Mouse (Mus musculus) left cerebral cortex, adult 9 months (tissue): Measurements from ENCODE around the gene Idnk.
"Not testable (repeated sequence)": the region's sequence is repeated elsewhere in the genome, so short reads cannot be mapped to it uniquely, and the experiment has no call there.

ENCODE experiments used
- DNase-seq, 2 experiments: peaks; one replicate each; pipeline ENCODE4 v3.0.0; 2022; ENCODE audit warnings: low spot score in 2 of 2

Idnk gene

DNA sequence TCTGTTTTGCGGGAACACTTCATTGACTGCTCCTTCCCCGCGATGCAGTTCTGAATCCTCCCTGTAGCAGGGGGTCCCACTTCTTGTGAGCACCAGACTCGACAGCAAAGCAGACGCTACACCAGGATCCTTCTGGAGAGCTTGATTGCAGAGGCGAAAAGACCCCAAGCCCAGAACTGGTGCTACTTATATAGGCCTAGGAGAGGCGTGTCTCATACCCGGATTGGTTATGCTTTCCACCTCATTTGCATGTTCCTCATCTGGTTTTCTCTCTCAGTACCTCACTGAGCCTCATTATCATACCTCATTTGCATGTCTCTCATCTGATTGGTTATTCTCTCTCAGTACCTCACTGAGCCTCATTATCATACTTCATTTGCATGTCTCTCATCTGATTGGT lies 10.8 kb upstream of the Idnk start:
- not testable (repeated sequence) for DNase-seq

DNA sequence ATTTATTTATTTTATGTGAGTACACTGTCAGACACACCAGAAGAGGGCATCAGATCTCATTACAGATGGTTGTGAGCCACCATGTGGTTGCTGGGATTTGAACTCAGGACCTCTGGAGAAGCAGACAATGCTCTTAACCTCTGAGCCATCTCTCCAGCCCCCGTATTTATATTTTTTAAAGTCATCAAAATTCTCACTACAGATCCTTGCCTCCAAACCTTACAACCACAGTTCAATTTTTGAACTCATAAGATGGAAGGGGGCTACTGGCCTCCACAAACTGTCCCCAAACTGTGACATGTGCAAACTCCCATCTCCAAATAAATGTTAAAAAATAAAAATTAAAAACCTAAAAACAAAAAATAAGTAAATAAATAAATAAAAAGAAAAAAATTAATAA lies 9.7 kb upstream of the Idnk start:
- no peak for DNase-seq

DNA sequence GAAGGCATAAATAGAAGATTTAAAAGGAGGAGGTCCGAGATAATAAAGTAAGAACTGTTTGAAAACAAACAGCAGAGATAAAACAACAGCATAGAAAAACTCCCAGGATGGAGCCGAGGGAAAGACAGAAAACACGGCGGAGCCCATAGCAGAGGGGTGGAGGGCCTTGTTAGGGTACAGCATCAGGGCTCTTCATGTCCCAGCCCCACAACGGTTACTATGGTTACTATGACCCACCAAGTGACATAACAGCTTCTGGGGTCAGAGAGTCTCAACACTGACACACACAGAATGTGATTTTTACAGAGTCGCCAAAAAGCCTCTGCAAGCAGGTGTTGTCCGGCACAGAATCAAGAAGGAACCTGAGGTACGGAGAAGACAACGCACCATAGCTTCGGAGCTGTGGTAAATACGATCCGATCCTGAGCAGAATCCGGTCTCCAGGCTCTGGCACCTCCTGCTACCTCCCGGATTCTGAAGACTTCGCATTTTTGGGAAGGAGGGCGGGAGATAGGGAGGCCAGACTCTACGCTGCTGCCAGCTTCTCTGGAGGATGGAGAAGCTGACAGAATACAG lies 9.1 kb upstream of the Idnk start:
- peak in 1 of 2 experiments; percentile 39 for DNase-seq

DNA sequence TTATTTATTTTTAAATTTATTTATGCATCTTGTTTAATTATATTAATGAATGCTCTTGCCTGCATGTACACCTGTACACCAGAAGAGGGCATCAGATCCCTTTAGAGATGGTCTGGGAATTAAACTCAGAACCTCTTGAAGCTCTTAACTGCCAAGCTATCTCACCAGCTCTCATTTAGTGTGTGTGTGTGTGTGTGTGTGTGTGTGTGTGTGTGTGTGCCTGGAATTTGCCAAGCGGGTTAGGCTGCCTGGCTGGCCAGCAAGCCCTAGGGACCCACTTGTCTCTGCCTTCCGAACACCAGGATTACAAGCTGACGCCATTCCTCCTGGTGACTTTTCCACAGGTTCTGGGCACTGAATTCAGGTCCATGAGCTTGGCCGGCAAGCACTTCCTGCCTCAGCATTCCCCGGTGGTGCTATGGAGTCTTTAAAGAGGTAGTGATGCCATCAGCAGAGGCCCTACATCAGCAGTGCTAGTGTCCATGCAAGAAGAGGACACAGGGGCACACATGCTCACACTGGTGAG lies 8.4 kb upstream of the Idnk start:
- DNase-seq = no peak

DNA sequence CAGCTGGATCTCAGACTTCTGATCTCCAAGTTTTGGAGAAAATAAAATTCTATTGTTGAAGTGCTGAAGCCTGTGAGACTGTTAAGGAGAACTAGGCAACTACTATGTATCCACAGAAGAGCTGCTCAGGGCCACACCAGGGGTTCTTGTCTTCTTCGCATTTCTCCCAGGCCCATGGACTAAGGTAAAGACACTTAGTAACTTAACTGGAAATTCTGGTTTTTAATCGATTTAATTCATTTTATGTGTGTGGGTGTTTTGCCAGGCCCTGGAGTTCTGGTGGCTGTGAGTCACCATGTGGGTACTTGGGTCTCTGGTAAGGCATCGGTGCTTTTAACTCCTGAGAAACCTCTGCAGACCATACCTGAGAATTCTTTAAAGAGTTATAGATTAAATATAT lies 7.8 kb upstream of the Idnk start:
- DNase-seq = no peak

DNA sequence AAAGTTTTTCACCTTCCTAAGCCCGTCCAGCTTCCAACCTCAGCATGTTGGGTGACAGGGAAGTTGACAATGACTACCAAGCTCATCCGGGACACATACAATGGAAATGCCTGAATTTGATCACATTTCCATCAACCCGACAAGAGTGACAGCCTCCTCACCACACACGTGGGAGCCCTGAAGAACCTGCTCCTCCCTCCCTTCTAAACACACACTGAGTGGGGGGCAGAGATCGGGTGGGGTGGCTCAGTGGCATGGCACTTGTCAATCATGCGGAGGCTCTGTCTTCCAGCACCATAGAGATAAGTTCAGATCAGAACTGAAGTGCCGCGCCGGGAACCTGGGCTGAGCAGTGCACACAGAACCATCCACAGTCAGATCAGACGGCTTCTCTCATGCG lies 7.0 kb upstream of the Idnk start:
- DNase-seq = no peak

DNA sequence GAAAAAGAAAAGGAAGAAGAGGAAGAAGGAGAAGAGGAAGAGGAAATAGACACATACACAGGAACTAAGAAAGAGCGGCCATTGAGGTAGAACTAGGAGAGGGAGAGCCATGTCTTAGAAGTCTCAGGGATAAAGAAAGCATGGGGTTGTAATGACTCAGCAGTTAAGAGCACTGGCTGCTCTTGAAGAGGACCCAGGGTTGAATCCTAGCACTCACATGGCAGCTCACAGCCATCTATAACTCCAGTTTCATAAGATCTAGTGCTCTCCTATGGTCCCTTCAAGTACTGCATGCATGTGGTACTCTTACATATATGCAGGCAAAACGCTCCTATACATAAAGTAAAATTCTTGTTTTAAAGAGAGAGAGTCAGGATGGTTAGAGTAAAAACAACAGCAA lies 1.4 kb upstream of the Idnk start:
- no peak for DNase-seq

DNA sequence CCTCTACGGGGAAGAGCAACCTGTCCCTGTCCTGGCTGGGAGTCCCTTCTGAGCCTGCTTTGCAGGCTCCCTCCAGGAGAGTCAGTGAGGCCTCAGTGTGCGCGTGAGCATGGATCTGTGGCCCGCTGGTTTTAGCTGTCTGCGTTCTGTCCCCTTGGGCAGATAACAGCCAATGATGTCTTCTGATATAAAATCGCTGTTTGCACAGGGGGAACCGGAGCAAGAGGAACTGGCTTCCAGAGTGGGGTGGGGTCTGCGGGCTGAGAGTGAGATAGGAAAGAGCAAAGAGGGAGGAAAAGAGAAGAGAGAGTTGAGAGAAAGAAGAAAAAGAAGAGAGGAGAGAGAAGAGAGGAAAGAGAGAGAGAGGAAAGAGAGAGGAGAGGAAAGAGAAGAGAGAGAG lies 413 bp upstream of the Idnk start:
- peak in 1 of 2 experiments; percentile 13 for DNase-seq

DNA sequence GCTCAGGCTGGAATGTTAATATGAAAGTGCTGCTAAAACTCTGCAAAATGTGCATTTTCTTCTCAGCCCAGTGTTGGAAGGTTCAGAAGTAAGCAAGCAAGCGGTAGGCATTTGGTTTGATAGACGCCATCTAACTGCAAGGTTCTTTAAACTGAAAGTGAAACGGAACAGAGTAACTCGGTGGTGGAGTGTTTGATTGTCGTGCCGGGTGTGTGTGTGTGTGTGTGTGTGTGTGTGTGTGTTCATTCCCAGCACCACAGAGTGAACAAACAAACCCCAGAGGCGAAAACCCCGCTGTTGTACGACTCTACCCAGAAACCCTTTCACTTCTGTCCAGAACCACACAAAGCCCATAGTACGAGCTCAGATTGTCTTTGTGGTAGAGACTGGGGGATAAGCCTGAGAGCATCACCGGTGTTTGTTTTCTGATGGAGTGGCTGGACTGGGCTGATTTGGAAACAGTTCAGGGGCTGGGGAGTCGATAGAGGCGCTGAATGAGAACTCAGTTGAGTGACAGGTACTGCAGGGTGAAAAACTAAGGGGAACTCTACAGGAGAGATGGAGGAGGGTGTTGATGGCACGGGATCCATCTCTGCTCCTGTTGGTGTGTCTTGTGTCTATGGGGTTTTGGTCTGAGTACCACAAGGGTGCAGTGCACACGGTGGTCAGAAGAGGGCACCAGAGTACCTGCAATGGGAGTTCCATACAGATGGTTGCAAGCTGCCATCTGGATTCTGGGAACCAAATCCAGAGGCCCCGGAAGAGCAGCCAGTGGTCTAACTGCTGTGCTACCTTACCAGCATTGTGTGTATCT lies 857 bp downstream of the Idnk start:
- peak; percentile 77 to 93 for DNase-seq

DNA sequence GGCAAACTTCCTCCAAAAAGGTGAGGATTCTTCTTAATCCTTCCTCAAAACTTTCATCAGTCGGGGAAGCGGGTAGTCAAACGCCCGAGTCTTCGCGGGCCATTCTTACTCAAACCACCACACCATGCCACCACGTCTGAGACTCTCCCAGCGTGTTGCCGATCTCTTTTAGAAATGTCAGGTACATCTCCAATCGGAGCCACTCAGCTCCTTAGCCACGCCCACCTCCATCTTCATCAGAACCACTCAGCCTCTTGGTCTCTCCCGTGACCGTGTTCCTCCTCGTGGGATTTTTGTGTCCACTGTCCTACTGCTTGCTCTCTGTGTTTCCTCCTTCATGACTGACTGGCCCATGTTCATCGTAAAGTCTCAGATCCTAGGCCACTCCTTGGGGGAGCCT lies 3.3 kb downstream of the Idnk start:
- no peak for DNase-seq

DNA sequence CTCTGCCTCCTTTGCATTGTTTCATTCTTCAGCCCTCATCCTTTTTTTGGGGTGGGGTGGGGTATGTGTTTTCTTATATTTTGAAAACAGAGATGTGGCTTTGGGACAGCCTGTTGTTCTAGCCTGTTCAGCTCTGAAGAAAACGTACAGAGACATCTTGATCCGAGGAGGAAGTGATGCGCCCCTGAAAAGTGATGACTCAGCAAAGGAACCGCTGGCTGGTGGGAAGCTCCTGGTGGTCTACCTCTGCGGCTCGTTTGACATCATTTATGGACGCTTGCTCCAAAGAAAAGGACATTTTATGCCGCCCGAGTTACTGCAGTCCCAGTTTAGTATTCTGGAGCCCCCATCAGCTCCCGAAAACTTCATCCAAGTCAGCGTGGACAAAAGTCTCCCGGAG lies 5.9 kb downstream of the Idnk start:
- DNase-seq = no peak

DNA sequence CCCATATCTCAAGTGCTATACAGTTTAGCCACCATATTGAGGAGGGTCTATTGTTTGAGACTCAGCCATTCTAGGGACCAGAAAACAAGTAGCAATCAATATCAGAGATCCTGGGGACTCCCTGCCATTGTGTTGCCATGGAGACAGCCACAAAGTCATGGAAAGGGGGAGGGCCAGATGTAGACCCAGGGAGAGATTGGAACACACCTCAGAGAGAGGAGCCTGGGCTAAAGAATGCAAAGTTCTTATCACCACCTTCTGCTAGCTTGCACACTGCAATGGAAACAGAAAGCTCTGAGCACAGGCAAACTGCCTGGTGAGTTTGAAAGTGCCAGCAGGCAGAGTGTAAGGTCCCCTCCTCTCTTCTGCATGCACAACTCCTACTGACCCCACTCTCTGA lies 10.7 kb downstream of the Idnk start:
- DNase-seq = no peak

DNA sequence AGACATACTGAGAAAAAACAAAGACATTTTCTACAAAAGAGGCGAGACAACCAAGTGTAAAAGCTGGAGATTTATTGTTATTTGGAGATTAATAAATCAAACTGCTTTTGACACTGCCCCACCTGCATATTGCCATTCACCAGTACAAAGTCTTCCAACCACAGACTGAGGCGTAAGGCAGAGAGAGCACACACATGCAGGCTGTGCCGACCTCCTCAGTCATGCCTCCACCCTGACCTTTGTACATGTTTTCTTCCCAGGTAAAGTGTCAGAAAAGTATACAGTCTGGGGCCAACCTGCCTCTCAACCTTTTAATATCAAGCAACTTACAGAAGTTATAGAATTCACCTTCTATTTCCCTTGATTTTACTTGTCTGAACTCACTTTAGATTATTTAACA lies 18.7 kb downstream of the Idnk start:
- DNase-seq = no peak

DNA sequence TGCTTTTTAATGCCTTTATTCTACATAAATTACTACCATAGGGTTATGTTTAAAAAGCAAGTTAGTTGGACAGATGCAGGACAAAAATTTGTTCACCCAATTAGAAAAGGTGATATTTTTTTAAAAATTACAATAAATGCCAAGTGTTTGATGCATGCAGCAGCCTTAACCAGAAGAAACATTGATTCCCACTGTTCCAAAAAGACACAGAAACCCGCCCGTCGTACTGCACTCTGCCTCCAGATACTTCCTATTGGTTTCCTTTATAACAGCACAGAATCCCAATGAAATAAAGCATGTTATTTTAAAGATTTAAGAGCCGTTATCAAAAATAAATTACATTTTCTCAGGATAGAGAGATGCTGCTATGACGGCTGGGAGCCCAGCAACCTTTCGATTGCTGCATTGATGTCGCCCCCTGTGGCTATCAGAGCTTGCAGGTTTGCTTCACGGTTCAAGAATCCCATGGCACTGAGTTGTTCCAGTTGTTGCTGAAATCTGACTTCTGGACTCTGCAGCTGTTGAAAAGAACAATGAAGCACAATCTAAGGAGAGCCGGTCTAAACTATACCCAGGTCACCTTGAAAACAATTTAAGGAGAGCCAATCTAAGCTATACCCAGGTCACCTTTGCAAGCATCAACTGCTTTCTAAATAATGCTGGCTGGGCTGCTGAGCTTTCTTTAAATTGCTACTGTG lies 20.2 kb downstream of the Idnk start:
- DNase-seq = peak; percentile 99 to 100

DNA sequence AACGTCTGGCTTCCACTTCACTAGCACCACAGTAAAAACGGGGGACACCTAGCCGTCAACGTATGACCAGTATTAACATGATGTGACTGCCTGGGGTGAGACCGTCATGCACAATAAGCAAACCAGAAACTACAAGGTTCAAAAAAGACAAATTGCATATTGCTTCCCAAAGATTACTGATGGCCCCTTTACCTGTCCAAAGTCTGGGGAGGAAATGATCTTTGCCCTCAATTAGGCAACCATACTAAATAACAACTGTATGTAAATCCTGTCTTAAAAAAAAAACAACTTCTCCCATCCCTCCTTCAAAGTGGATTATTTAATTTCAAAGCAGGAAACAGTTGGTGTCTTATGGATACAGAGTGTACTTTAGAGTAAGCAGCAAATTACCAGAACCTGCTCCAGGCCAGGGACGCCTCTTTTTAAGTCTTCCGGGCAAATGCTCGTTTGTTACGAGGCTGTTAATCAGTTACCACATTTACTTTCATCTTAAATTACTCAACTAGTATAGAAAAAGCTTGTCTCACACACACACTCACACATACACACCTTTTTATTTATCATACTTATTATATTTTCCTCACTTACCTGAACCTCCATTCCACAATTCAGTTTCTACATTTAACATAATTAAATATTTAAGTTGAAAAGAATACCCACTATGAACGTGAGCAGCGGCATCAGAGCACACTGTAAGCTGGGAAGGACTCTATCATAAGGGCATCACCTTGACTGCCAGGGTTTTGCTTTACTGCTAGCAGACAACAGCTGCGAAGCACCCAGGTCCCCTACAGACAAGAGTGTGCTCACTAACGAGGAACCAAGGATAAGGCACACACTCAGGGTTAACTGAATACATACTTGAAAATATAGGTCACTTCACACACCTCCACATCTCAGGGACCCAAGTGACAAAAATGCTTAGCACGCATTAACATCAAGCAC lies 24.4 kb downstream of the Idnk start:
- no peak for DNase-seq

DNA sequence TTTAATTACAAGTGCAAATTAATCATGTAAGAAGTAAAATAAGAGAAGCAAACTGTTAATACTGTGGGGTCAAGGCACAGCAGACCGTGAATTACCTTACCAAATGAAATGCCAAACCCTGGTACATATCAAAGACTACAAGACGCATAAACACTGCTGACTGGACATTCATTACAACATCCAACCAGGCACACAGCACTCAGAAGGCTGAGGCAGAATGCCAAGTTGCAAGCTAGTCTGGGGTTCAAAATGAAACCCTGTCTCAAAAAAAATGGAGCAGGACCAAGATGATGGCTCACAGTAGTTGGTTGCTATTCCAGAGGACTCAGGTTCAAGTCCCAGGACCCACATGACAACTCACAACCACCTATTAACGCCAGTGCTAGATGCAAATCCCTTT lies 26.7 kb downstream of the Idnk start:
- no peak for DNase-seq

DNA sequence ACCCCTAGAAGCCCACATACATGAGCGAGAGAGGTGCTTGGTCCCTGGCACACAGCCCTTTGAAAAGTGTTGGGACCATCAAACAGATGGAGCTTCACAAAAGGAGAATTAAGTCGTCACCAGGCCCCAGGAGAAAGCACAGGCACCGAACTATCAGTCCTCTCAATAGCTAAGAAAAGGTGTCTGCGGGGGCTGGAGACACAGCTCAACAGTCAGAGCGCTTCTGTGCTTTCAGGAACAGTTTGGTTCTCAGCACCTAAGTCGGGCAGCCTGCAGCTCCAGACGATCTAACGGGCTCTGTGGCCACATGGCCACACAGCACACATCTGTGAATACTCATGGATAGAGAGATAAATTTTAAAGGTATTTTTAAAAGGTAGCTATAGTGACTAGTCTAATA lies 28.8 kb downstream of the Idnk start:
- peak in 1 of 2 experiments; percentile 48 for DNase-seq

DNA sequence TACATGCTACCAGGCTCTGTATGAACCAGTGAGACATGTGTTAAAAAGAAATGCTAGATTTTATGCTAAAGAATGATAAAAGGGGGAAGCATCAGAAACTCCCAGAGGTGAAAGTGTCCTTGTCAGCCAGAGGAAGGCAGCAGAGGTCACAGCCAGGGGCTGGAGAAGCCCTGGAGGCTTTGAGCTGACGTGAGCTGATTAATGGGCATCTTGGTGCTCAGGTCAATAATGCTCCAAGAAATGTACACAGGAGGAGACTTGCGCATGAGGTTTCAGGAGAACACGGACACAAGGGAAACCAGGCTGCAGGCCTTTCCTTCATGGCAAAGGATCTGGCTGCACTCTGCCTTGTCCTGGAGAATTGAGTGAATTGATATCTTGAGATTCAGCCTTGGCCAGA lies 30.3 kb downstream of the Idnk start:
- no peak for DNase-seq

DNA sequence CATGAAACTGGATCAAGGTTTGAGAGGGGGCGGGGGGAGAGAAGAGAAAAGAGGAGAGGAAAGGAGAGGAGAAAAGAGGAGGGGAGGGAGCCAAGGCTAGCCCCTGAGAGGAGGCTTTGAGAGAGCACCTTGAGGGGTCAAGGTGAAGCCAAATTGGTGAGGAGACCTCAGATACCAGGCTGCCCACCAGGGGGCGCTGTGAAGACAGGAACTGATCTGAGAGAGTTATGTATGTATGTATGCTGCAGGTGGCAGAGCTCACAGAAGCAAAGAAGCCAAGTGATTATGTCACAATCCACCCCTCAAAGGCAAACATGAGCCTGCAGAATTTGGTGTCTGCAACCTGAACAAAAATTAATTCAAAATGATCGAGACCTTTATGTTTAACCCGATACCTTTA lies 31.0 kb downstream of the Idnk start:
- DNase-seq = peak; percentile 49 to 86

DNA sequence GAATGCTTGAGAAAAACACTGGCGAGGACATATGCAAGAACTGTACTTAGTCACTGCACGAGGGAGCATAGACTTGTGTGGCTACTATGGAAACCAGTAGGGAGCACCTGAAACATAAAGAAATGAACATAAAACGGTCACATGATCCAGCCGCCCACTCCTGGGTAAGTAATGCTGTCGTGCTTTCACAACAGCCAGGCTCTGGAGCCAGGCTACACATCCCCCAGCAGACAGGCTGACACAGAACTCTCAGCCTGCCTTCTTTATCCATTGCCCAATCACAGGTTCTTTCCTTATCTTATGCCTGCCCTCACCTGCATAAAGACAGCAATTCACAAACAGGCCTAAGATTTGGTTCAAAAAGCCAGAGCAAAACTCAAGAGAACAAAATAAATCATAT lies 32.0 kb downstream of the Idnk start:
- peak in 1 of 2 experiments; percentile 44 for DNase-seq

DNA sequence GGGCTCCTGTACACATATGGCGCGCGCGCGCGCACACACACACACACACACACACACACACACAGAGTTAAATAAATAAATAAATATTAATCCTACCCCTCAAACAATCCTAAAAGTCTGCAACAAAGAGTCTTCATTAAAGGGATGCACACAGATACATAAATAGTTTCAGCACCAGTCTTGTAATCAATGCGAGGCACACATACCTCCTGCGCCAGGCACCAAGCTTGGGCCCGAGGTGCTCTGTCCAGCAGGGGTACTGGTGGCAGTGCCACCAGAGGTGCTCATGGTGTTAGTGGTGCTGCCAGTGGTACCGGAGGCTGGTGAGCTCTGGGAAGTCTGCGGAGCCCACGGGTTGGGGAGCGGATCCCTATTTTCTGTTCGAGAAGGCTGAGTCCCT lies 34.1 kb downstream of the Idnk start:
- no peak for DNase-seq

DNA sequence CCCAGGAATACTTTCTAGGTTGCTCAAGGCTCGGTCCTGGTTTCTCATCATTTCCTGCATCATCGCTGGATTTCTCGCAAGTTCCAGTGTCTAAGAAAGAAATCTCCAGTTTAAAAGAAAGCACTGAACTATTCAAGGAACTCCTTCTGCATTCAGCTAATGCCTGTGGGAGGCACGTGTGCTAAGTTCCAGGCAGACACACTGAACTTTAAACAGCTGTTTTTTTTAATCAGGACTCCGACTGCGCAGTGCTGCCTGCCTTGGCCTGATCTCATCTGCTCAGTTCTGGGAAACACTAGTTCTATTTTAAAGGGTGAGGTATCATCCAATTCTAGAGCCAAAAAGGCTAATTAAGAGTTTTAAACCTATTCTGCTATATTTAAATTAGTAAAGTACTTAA lies 34.7 kb downstream of the Idnk start:
- no peak for DNase-seq
